Mouse (Mus musculus): ENCODE results near the gene Ano6. TPM values are rescaled to one million over a fixed set of nuclear protein-coding genes. Genes with fewer than 3 reads are reported as not detected.

Gene Ano6
- polyA plus RNA-seq, 1 experiment from 2014 or later = 21.4 TPM

- H3K27me3 ChIP-seq = no peaks in the 10 kb centered on the region
- H3K4me3 ChIP-seq = no peak overlapping the region
- no peaks in the 10 kb centered on the region; the same call in 1 of the 2 replicates for H3K36me3 ChIP-seq (ENCODE audit: poor library complexity, severe bottlenecking)
- peak; percentile 53; the same call in 1 of the 2 replicates for ATAC-seq
- H3K4me1 ChIP-seq = peaks cover 35% of the 10 kb centered on the region
- H3K9ac ChIP-seq = no peak overlapping the region
- H3K4me2 ChIP-seq = no peak overlapping the region
- H3K27ac ChIP-seq = peak overlapping the region; percentile 14; the same call in 1 of the 2 replicates
- WGBS = 88% methylated on average over 6 of the region's 6 CpGs
- H3K9me3 ChIP-seq (replicated peaks) = no peaks in the 10 kb centered on the region
These were observed 11.5 kb downstream of the Ano6 start for GRCm38 (mm10) chr15:95802140-95802539.

GRCm38 (mm10) chr15:95802762-95803161 lies 12.1 kb downstream of the Ano6 start:
- H3K9ac ChIP-seq = no peak overlapping the region
- 87% methylated on average over 2 of the region's 2 CpGs for WGBS
- H3K9me3 ChIP-seq (replicated peaks) = no peaks in the 10 kb centered on the region
- H3K36me3 ChIP-seq (ENCODE audit: poor library complexity, severe bottlenecking) = no peaks in the 10 kb centered on the region; the same call in 1 of the 2 replicates
- no peaks in the 10 kb centered on the region for H3K27me3 ChIP-seq
- ATAC-seq = no peak
- H3K4me1 ChIP-seq = peaks cover 35% of the 10 kb centered on the region
- no peak overlapping the region for H3K4me2 ChIP-seq
- no peak overlapping the region for H3K4me3 ChIP-seq
- no peak overlapping the region for H3K27ac ChIP-seq

- Histone ChIP-seq H3K27me3 (no peaks in the 10 kb centered on the region), H3K27ac (no peak overlapping the region), H3K36me3 (ENCODE audit: poor library complexity, severe bottlenecking) (no peaks in the 10 kb centered on the region; the same call in 1 of the 2 replicates), H3K4me1 (peaks cover 35% of the 10 kb centered on the region), H3K9ac (no peak overlapping the region), H3K4me2 (no peak overlapping the region), H3K9me3 (replicated peaks) (no peaks in the 10 kb centered on the region), H3K4me3 (no peak overlapping the region)
- ATAC-seq = no peak
- 78% methylated on average over 3 of the region's 3 CpGs for WGBS
These were observed 12.8 kb downstream of the Ano6 start for GRCm38 (mm10) chr15:95803484-95803883.

GRCm38 (mm10) chr15:95804255-95804654 lies 13.6 kb downstream of the Ano6 start:
- WGBS = 46% methylated on average over 7 of the region's 7 CpGs
- no peak overlapping the region for H3K9ac ChIP-seq
- no peak for ATAC-seq
- H3K27me3 ChIP-seq = no peaks in the 10 kb centered on the region
- no peak overlapping the region; the same call in 1 of the 2 replicates for H3K27ac ChIP-seq
- H3K36me3 ChIP-seq (ENCODE audit: poor library complexity, severe bottlenecking) = no peaks in the 10 kb centered on the region; the same call in 1 of the 2 replicates
- H3K4me1 ChIP-seq = peaks cover 35% of the 10 kb centered on the region
- no peak overlapping the region for H3K4me2 ChIP-seq
- no peaks in the 10 kb centered on the region for H3K9me3 ChIP-seq (replicated peaks)
- no peak overlapping the region for H3K4me3 ChIP-seq

GRCm38 (mm10) chr15:95805022-95805471 lies 14.4 kb downstream of the Ano6 start:
- Histone ChIP-seq H3K4me1 (peaks cover 35% of the 10 kb centered on the region), H3K9me3 (replicated peaks) (no peaks in the 10 kb centered on the region), H3K4me2 (no peak overlapping the region), H3K4me3 (no peak overlapping the region), H3K27me3 (no peaks in the 10 kb centered on the region), H3K9ac (no peak overlapping the region), H3K27ac (no peak overlapping the region), H3K36me3 (ENCODE audit: poor library complexity, severe bottlenecking) (no peaks in the 10 kb centered on the region; the same call in 1 of the 2 replicates)
- ATAC-seq = no peak
- WGBS = 70% methylated on average over 5 of the region's 5 CpGs

- H3K4me3 ChIP-seq = no peak overlapping the region
- H3K4me1 ChIP-seq = peaks cover 17% of the 10 kb centered on the region
- no peaks in the 10 kb centered on the region for H3K9me3 ChIP-seq (replicated peaks)
- H3K9ac ChIP-seq = no peak overlapping the region
- no peak for ATAC-seq
- no peaks in the 10 kb centered on the region for H3K27me3 ChIP-seq
- H3K4me2 ChIP-seq = no peak overlapping the region
- H3K27ac ChIP-seq = no peak overlapping the region
- WGBS = 77% methylated on average over 3 of the region's 3 CpGs
- peaks cover 13% of the 10 kb centered on the region for H3K36me3 ChIP-seq (ENCODE audit: poor library complexity, severe bottlenecking)
These were observed 17.3 kb downstream of the Ano6 start for GRCm38 (mm10) chr15:95807908-95808307.

- Histone ChIP-seq H3K27ac (no peak overlapping the region), H3K36me3 (ENCODE audit: poor library complexity, severe bottlenecking) (peaks cover 17% of the 10 kb centered on the region), H3K4me3 (no peak overlapping the region), H3K4me1 (no peaks in the 10 kb centered on the region), H3K4me2 (no peak overlapping the region), H3K9me3 (replicated peaks) (no peaks in the 10 kb centered on the region), H3K9ac (no peak overlapping the region), H3K27me3 (no peaks in the 10 kb centered on the region)
- no peak for ATAC-seq
- 97% methylated on average over 4 of the region's 4 CpGs for WGBS
These were observed 19.7 kb downstream of the Ano6 start for GRCm38 (mm10) chr15:95810357-95810761.

GRCm38 (mm10) chr15:95812821-95813571 lies 22.4 kb downstream of the Ano6 start:
- no peak overlapping the region for H3K27ac ChIP-seq
- H3K36me3 ChIP-seq (ENCODE audit: poor library complexity, severe bottlenecking) = peaks cover 17% of the 10 kb centered on the region
- WGBS = 95% methylated on average over 8 of the region's 8 CpGs
- H3K27me3 ChIP-seq = no peaks in the 10 kb centered on the region
- no peak overlapping the region for H3K4me2 ChIP-seq
- H3K4me1 ChIP-seq = peaks cover 4% of the 10 kb centered on the region; the same call in 1 of the 2 replicates
- no peaks in the 10 kb centered on the region for H3K9me3 ChIP-seq (replicated peaks)
- H3K9ac ChIP-seq = no peak overlapping the region
- no peak overlapping the region for H3K4me3 ChIP-seq
- ATAC-seq = no peak

GRCm38 (mm10) chr15:95817501-95817900 lies 26.9 kb downstream of the Ano6 start:
- no peak for ATAC-seq
- Histone ChIP-seq H3K9ac (no peak overlapping the region), H3K4me3 (no peak overlapping the region), H3K4me1 (peaks cover 4% of the 10 kb centered on the region; the same call in 1 of the 2 replicates), H3K4me2 (no peak overlapping the region), H3K27ac (no peak overlapping the region), H3K27me3 (no peaks in the 10 kb centered on the region), H3K36me3 (ENCODE audit: poor library complexity, severe bottlenecking) (peaks cover 11% of the 10 kb centered on the region; the same call in 1 of the 2 replicates), H3K9me3 (replicated peaks) (no peaks in the 10 kb centered on the region)
- WGBS = 83% methylated on average over 3 of the region's 3 CpGs

GRCm38 (mm10) chr15:95819249-95820035 lies 28.8 kb downstream of the Ano6 start:
- Histone ChIP-seq H3K4me1 (peaks cover 4% of the 10 kb centered on the region; the same call in 1 of the 2 replicates), H3K9ac (no peak overlapping the region), H3K27ac (no peak overlapping the region), H3K27me3 (no peaks in the 10 kb centered on the region), H3K9me3 (replicated peaks) (no peaks in the 10 kb centered on the region), H3K4me3 (no peak overlapping the region), H3K36me3 (ENCODE audit: poor library complexity, severe bottlenecking) (0 out of 2 replicates have a peak, but pooled peaks cover 2% of the 10 kb centered on the region), H3K4me2 (no peak overlapping the region)
- WGBS = 90% methylated on average over 8 of the region's 9 CpGs
- ATAC-seq = no peak

GRCm38 (mm10) chr15:95820142-95820541 lies 29.5 kb downstream of the Ano6 start:
- 0 out of 2 replicates have a peak, but pooled peaks cover 2% of the 10 kb centered on the region for H3K36me3 ChIP-seq (ENCODE audit: poor library complexity, severe bottlenecking)
- no peak overlapping the region for H3K9ac ChIP-seq
- H3K4me3 ChIP-seq = no peak overlapping the region
- no peak overlapping the region for H3K4me2 ChIP-seq
- H3K4me1 ChIP-seq = peaks cover 4% of the 10 kb centered on the region; the same call in 1 of the 2 replicates
- no peaks in the 10 kb centered on the region for H3K27me3 ChIP-seq
- no peak for ATAC-seq
- no peak overlapping the region for H3K27ac ChIP-seq
- no peaks in the 10 kb centered on the region for H3K9me3 ChIP-seq (replicated peaks)
- WGBS = 91% methylated on average over 12 of the region's 12 CpGs

GRCm38 (mm10) chr15:95820678-95821077 lies 30.0 kb downstream of the Ano6 start:
- no peak for ATAC-seq
- H3K27ac ChIP-seq = no peak overlapping the region
- H3K9me3 ChIP-seq (replicated peaks) = no peaks in the 10 kb centered on the region
- 0 out of 2 replicates have a peak, but pooled peaks cover 2% of the 10 kb centered on the region for H3K36me3 ChIP-seq (ENCODE audit: poor library complexity, severe bottlenecking)
- 92% methylated on average over 9 of the region's 9 CpGs for WGBS
- H3K4me3 ChIP-seq = no peak overlapping the region
- no peaks in the 10 kb centered on the region for H3K27me3 ChIP-seq
- H3K4me1 ChIP-seq = peaks cover 4% of the 10 kb centered on the region; the same call in 1 of the 2 replicates
- no peak overlapping the region for H3K9ac ChIP-seq
- no peak overlapping the region for H3K4me2 ChIP-seq

All from forebrain, embryonic 13.5 days (tissue).